Mouse (Mus musculus) lung, postnatal 0 days (tissue): ENCODE data around the gene Tap2. TPM values are rescaled to one million over a fixed set of nuclear protein-coding genes. Genes with fewer than 3 reads are reported as not detected.
A peak's percentile ranks its signal among the peaks of the same experiment; 100 is the strongest.

Experiments used
- ATAC-seq: fragments of 200-750 bp; cut with Nextera tagmentation; 2 replicates; pipeline ENCODE4 v1.8.0; 2017; ENCODE audit warnings: moderate library complexity
- DNase-seq: peaks from one replicate; pipeline ENCODE4 v3.0.0-alpha.2; 2016; ENCODE audit warnings: low spot score
- H3K27ac ChIP-seq: fragments of 300-500 bp; sonication (generic); 2 replicates; pipeline ENCODE4 v1.5.1; 2014; ENCODE audit warnings: antibody characterized with exemption, mild to moderate bottlenecking, low read length, mixed read lengths
- H3K27me3 ChIP-seq: fragments of 300-500 bp; sonication (generic); replicated peaks from 2 replicates; pipeline ENCODE4 v1.6.1; 2014; ENCODE audit warnings: low read length, mixed read lengths; ENCODE audit not compliant: insufficient read depth
- H3K36me3 ChIP-seq: fragments of 300-500 bp; sonication (generic); 2 replicates; pipeline ENCODE4 v1.6.1; 2014; ENCODE audit warnings: low read length, mixed read lengths; ENCODE audit not compliant: insufficient read depth
- H3K4me1 ChIP-seq: fragments of 300-500 bp; sonication (generic); 2 replicates; pipeline ENCODE4 v1.6.1; 2014; ENCODE audit warnings: antibody characterized with exemption, low read depth, low read length, mixed read lengths; ENCODE audit not compliant: insufficient read depth
- H3K4me2 ChIP-seq: fragments of 300-500 bp; sonication (generic); replicated peaks from 2 replicates; pipeline ENCODE4 v1.6.1; 2014; ENCODE audit warnings: low read depth, mild to moderate bottlenecking, low read length, moderate library complexity, mixed read lengths
- H3K4me3 ChIP-seq: fragments of 300-500 bp; sonication (generic); 2 replicates; pipeline ENCODE4 v1.5.1; 2014; ENCODE audit warnings: low read depth, low read length
- H3K9ac ChIP-seq: fragments of 300-500 bp; sonication (generic); replicated peaks from 2 replicates; pipeline ENCODE4 v1.6.1; 2014; ENCODE audit warnings: low read depth, mild to moderate bottlenecking
- H3K9me3 ChIP-seq: fragments of 300-500 bp; sonication (generic); 2 replicates; pipeline ENCODE4 v1.6.1; 2016; ENCODE audit warnings: low read length, mixed read lengths
- CTCF ChIP-seq: IDR thresholded peaks from 2 replicates; pipeline ENCODE4 v1.5.1; 2016; ENCODE audit warnings: antibody characterized with exemption, mild to moderate bottlenecking
- EP300 ChIP-seq: IDR thresholded peaks from 2 replicates; pipeline ENCODE4 v1.6.1; 2016; ENCODE audit warnings: antibody characterized with exemption, mild to moderate bottlenecking, control low read depth
- WGBS: fragments of 180-500 bp; shearing (Covaris S2); extraction: QIAGEN DNeasy Blood & Tissue Kit; methylation state at CpG from one replicate; pipeline ENCODE4 v1.1.7; 2014; 5-methylcytosine and 5-hydroxymethylcytosine counted together
- polyA plus RNA-seq: library from polyadenylated mRNA; unstranded; fragments of >200 nt; fragmentation: Nextera tagmentation; extraction: Ambion mirVana; gene quantifications from 2 replicates; pipeline ENCODE4 v1.2.1, GENCODE M21; 2015

Tap2 gene
- polyA plus RNA-seq, 1 experiment from 2014 or later = 23.9 TPM

DNA sequence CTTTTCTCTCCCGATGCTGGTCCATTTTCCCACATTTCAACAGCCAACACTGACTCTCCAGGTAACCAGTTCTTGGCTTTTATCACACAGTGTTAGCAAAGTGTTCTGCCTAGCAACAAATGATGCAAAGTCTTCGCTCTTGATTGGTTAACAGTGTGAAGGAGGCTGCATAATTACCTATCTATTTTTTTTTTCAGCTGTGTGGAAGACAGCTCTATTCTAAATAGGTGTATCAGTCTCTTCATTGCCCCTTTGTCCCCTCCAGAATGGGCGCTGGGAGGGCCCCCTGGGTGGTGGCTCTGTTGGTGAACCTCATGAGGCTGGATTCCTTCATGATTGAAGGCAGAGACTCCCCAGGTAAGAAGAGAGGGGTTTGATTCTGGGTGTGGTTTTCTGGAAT lies 35.4 kb downstream of the Tap2 start, which contains the start of gene H2-Ob:
H2-Ob (plus strand) TSS at position 198 of the 400 bp plus-strand sequence.
- Histone ChIP-seq H3K4me2 (no peak within 1 kb of the TSS), H3K4me1 (no peaks in the 10 kb centered on the region), H3K27me3 (no peaks in the 10 kb centered on the region), H3K9ac (no peak within 1 kb of the TSS), H3K4me3 (no peak within 1 kb of the TSS), H3K9me3 (no peaks in the 10 kb centered on the region), H3K36me3 (no peaks in the 10 kb centered on the region), H3K27ac (peak within 1 kb of the TSS; percentile 22)
- DNase-seq (peak; percentile 70), ATAC-seq (no peak)
- 65% methylated on average over 3 of the region's 3 CpGs for WGBS
- TF ChIP-seq CTCF (no peak), EP300 (no peak)

DNA sequence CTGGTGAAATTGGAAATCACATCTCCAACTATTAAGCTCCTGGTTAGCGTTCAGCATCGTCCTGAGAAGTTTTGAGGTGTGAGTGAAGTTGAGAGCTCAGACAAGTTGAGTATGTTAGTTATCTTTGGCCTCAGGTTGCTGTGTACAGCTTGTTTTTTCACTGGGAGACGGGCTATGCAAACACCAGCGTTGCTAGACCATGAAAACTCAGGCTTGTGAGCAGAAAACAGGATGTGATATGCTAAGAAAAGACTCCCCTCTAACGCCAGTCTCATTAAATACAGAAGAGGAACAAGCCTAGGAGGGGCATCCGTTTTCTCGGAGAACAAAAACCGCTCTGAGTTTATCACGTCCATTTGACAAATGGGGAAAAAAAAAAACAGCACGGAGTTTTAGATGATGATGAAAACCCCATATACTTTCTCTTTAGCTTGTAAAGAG lies 36.3 kb downstream of the Tap2 start:
- Histone ChIP-seq H3K27ac (peak overlapping the region; percentile 32), H3K36me3 (no peaks in the 10 kb centered on the region), H3K9me3 (no peaks in the 10 kb centered on the region), H3K27me3 (no peaks in the 10 kb centered on the region), H3K4me2 (no peak overlapping the region; the same call in 1 of the 2 replicates), H3K9ac (no peak overlapping the region), H3K4me3 (no peak overlapping the region), H3K4me1 (no peaks in the 10 kb centered on the region)
- TF ChIP-seq EP300 = peak; percentile 26; the same call in 1 of the 2 replicates
- no peak for TF ChIP-seq CTCF
- DNase-seq = peak; percentile 49
- 30% methylated on average over 10 of the region's 10 CpGs for WGBS
- peak; percentile 48; the same call in 1 of the 2 replicates for ATAC-seq

DNA sequence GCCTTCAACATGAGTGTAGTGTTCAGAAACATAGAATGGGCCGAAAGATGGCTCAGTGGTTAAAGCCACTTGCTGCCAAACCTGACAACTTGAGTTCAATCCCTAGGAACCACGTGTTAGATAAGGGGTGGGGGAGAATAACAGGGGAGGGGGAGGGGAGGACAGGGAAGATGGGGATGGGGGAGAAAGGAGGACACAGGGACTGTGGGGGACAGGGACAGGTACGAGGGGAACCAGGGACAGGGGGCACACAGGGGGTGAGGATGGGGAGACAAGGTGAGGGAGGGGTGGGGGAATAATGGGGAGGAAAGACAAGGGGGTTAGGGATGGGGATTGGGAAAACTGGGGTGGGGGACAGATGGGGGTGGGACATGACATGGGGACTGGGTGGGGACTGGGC lies 37.0 kb downstream of the Tap2 start:
- Histone ChIP-seq H3K27me3 (no peaks in the 10 kb centered on the region), H3K9ac (no peak overlapping the region), H3K27ac (peak overlapping the region; percentile 32; the same call in 1 of the 2 replicates), H3K4me1 (no peaks in the 10 kb centered on the region), H3K9me3 (no peaks in the 10 kb centered on the region), H3K4me2 (no peak overlapping the region), H3K36me3 (no peaks in the 10 kb centered on the region), H3K4me3 (no peak overlapping the region)
- ATAC-seq (no peak), DNase-seq (no peak)
- 49% methylated on average over 3 of the region's 3 CpGs for WGBS
- TF ChIP-seq CTCF (no peak), EP300 (no peak)

DNA sequence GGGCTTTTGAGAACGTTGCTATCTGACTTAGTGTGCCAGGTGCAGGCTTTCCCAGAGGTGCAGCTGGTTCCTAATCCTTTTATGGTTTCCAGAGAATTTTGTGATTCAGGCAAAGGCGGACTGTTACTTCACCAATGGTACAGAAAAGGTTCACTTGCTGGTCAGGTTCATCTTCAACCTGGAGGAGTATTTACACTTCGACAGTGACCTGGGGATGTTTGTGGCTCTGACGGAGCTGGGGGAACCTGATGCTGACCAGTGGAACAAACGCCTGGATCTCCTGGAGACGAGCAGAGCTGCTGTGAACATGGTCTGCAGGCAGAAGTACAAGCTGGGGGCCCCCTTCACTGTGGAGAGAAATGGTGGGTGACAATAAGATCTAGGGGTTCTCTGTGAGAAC lies 37.6 kb downstream of the Tap2 start:
- DNase-seq = no peak
- Histone ChIP-seq H3K9ac (no peak overlapping the region), H3K9me3 (no peaks in the 10 kb centered on the region), H3K4me1 (no peaks in the 10 kb centered on the region), H3K4me3 (no peak overlapping the region), H3K27me3 (no peaks in the 10 kb centered on the region), H3K27ac (no peak overlapping the region), H3K36me3 (no peaks in the 10 kb centered on the region), H3K4me2 (no peak overlapping the region)
- ATAC-seq = no peak
- no peak for TF ChIP-seq CTCF
- no peak for TF ChIP-seq EP300
- 73% methylated on average over 6 of the region's 6 CpGs for WGBS

DNA sequence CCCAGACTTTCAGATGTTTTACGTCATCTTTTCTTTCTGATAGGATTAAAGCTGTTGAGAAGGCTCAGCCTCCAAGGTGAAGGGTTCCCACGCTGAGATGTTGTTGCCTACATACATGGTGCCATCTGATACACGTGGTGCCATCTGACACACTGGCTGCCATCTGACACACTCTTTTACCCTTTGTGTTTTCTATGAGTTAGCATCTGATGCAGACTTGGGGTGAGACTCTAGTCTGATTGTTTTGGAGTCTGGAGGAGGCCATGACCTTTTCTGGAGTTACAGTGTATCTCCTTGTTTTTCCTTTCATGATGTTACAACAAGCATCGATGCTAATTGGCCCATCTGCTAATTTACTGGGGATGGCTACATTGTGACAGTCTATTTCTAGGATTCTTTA lies 41.3 kb downstream of the Tap2 start:
- Histone ChIP-seq H3K4me1 (no peaks in the 10 kb centered on the region), H3K4me2 (no peak overlapping the region), H3K9ac (no peak overlapping the region), H3K36me3 (no peaks in the 10 kb centered on the region), H3K27me3 (no peaks in the 10 kb centered on the region), H3K9me3 (no peaks in the 10 kb centered on the region), H3K27ac (no peak overlapping the region), H3K4me3 (no peak overlapping the region)
- DNase-seq = no peak
- WGBS = 60% methylated on average over 4 of the region's 4 CpGs
- no peak for ATAC-seq
- TF ChIP-seq CTCF (no peak), EP300 (no peak)

DNA sequence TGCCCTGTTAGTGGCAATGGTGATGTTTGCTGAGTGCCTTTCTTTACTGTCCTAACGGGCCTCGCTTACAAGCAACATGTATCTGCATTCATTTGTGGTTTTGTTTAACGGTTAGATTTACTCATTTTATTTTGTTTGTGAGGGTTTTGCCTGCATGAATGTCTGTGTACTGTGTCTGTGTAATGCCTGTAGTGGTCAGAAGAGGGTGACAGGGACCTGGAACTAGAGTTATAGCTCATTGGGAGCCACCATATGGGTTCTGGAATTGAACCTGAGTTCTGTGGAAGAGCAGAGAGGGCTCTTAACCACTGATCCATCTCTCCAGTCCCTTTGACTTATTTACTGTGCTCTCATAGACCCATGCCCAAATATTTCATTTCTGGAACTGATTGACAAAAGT lies 43.7 kb downstream of the Tap2 start:
- Histone ChIP-seq H3K27ac (no peak overlapping the region), H3K4me3 (no peak overlapping the region), H3K9ac (no peak overlapping the region), H3K9me3 (no peaks in the 10 kb centered on the region), H3K36me3 (no peaks in the 10 kb centered on the region), H3K4me1 (no peaks in the 10 kb centered on the region), H3K4me2 (no peak overlapping the region), H3K27me3 (no peaks in the 10 kb centered on the region)
- no peak for DNase-seq
- no peak for ATAC-seq
- 78% methylated on average over 3 of the region's 3 CpGs for WGBS
- peak; percentile 37 for TF ChIP-seq CTCF
- TF ChIP-seq EP300 = no peak

DNA sequence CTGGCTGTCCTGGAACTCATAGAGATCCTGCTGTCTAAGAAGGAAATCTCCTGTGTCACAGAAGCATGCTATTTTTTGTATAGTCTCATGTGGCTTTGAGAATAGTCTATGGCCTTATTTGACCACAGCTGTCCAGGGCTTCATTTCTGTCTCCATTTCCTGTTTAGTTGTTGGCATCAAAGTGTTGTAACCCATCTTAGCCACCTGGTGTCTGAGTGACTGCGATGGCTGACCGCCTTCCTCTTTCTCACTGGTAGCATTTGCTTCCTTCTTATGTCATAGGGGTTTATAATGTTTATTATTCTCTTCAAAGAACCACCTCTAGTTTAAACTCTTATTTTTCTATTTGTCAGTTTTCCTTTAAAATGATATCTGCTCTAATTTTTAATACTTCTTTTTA lies 45.4 kb downstream of the Tap2 start:
- no peak for TF ChIP-seq EP300
- TF ChIP-seq CTCF = 0 out of 2 replicates have a peak, but pooled peaks have one; percentile 11
- Histone ChIP-seq H3K4me3 (no peak overlapping the region), H3K4me1 (no peaks in the 10 kb centered on the region), H3K4me2 (no peak overlapping the region), H3K9ac (no peak overlapping the region), H3K27me3 (no peaks in the 10 kb centered on the region), H3K9me3 (no peaks in the 10 kb centered on the region), H3K36me3 (no peaks in the 10 kb centered on the region), H3K27ac (no peak overlapping the region)
- no peak for ATAC-seq
- 33% methylated on average over 2 of the region's 2 CpGs for WGBS
- DNase-seq = peak; percentile 21
